In the genomic region with DNA sequence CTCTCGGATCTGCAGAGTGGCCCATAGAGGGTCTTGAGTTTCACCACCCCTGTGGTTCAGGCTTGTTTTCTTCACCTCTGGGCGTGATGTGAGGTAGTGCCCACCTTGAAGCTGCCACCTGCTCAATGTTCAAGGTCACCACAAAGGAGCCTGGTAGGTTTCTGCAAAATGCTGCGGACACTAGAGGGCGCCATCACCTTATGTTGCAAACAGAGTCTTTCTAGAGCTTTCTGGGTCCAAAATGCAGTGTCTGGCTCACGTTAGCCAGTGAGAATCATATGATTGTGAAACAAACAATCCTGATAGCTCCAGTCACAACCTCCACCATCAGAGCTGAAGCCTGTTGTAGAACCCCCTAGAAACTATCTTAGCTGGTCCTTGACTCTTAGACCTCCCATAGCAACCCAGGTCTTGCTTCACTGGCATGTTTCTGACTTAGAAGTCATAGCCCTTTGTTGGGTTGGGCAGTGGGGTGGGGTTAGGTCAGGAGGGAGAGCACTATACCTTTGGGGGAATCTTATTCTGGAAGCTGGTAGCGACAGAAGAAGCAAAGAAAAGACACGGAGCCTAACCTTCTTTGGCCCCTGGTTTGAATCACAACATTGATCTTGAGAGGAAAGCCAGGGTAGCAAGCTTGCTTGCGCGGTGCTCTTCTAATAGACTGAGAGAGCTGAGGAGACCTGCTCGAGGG, we compare ENCODE assay signal across 8 mouse cellular contexts.
DNase-seq lines count a peak whose midpoint lies in the region; ATAC-seq lines count a peak whose summit lies in the region.

No protein-coding gene starts in this region.

- no peak overlapping the region for H3K27ac ChIP-seq in forebrain, embryonic 13.5 days
- H3K27ac ChIP-seq in hindbrain, embryonic 11.5 days (ENCODE audit: low read depth, low read length) = no peak overlapping the region

- peak; percentile 84 for DNase-seq in MN1 (ENCODE audit: low spot score)
- DNase-seq in c-Kit-positive CD71-positive TER-119-negative erythroid progenitor cells, embryonic 14.5 days (ENCODE audit: low read depth) = peak; percentile 78
- DNase-seq in hindbrain, embryonic 11.5 days (ENCODE audit: low spot score) = peak; percentile 91
- peak; percentile 89 to 93 for DNase-seq in layer of hippocampus, postnatal 10 days (ENCODE audit: low spot score in 2 of 2)
- DNase-seq in right cerebral cortex, postnatal 4 days = peak; percentile 97
- peak; percentile 75 for DNase-seq in yolk sac, embryonic 10.5 days (ENCODE audit: low spot score)

- H3K9me3 ChIP-seq in forebrain, embryonic 13.5 days (replicated peaks) = no peaks in the 10 kb centered on the region
- no peaks in the 10 kb centered on the region for H3K9me3 ChIP-seq in hindbrain, embryonic 11.5 days (ENCODE audit: control insufficient read depth, low read length)

- WGBS in forebrain, embryonic 13.5 days = 49% methylated on average over 10 of the region's 10 CpGs
- 50% methylated on average over 10 of the region's 10 CpGs for WGBS in hindbrain, embryonic 11.5 days

- no peaks in the 10 kb centered on the region for H3K27me3 ChIP-seq in forebrain, embryonic 13.5 days
- H3K27me3 ChIP-seq in hindbrain, embryonic 11.5 days (ENCODE audit: control insufficient read depth, insufficient read depth, low read length) = no peaks in the 10 kb centered on the region

- no peak overlapping the region for H3K4me2 ChIP-seq in forebrain, embryonic 13.5 days
- H3K4me2 ChIP-seq in hindbrain, embryonic 11.5 days (replicated peaks; ENCODE audit: low read depth, low read length) = no peak overlapping the region

- ATAC-seq in forebrain, embryonic 13.5 days = peak; percentile 23
- ATAC-seq in hindbrain, embryonic 11.5 days (ENCODE audit: low FRiP score) = no peak; the same call in 1 of the 2 replicates
- peak; percentile 59 for ATAC-seq in megakaryocyte progenitor cell, adult 5-6 weeks (replicated peaks; ENCODE audit: poor library complexity)

- no peak overlapping the region for H3K9ac ChIP-seq in forebrain, embryonic 13.5 days
- H3K9ac ChIP-seq in hindbrain, embryonic 11.5 days (ENCODE audit: low read depth, low read length) = no peak overlapping the region

- H3K4me1 ChIP-seq in forebrain, embryonic 13.5 days = no peaks in the 10 kb centered on the region
- H3K4me1 ChIP-seq in hindbrain, embryonic 11.5 days (replicated peaks; ENCODE audit: control insufficient read depth, insufficient read depth, low read length) = no peaks in the 10 kb centered on the region

- no peaks in the 10 kb centered on the region for H3K36me3 ChIP-seq in forebrain, embryonic 13.5 days (ENCODE audit: poor library complexity, severe bottlenecking)
- H3K36me3 ChIP-seq in hindbrain, embryonic 11.5 days (ENCODE audit: control insufficient read depth, insufficient read depth, low read length) = no peaks in the 10 kb centered on the region

- no peak overlapping the region for H3K4me3 ChIP-seq in forebrain, embryonic 13.5 days
- H3K4me3 ChIP-seq in hindbrain, embryonic 11.5 days (ENCODE audit: low read depth, low read length) = no peak overlapping the region
